In the genomic region with DNA sequence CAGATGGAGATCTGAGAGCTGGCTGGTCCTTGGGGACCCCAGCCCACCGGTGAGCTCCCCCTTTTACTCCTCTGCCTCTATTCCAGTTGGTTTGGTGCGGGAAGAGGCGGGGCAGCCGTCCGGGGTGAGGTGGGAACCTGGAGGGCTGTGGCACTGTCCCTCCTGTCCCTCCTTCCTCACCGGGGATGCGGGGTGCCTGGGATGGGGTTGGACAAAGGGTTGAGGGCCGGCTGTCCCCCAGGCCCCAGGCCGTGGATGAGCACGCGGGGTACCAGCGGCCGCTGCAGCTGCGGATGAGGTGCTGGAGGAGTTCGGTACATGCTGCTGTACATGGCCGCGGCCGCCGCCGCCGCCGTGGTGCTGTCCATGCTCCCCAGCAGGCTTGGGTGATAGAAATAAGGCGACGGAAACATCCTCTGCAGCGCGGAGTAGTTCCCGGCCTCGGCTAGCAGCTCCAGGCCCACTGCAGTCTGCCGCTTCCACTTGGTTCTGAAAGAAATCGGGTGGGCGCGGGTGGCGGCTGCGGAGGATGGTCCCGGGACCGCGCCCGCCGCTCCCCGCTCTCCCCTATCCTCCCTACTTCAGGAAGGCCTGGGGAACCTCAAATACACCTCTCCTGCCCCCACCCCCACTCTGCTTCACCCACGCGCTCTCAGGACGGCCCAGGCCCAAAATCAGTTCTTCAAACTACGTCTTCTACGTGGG, we compare ENCODE assay signal across 9 mouse cellular contexts. TPM values are rescaled to one million over a fixed set of nuclear protein-coding genes. Genes with fewer than 3 reads are reported as not detected.
DNase-seq lines count a peak whose midpoint lies in the region; ATAC-seq and TF ChIP-seq lines count a peak whose summit lies in the region.
"Had no signal": no experiment of that assay in that cellular context is flagged by ENCODE, and none has a peak within 500 bp of the region (broad histone marks: within the 10 kb centered on the region; RNA-seq: fewer than 3 reads in every experiment).

No protein-coding gene starts in this region.

- peaks cover under 1% of the 10 kb centered on the region for H3K4me1 ChIP-seq in liver, postnatal 0 days (ENCODE audit: insufficient read depth)
- peaks cover 15% of the 10 kb centered on the region for H3K4me1 ChIP-seq in intestine, embryonic 15.5 days (replicated peaks)

- TF ChIP-seq CTCF in liver, postnatal 0 days (IDR thresholded peaks at IDR 0.05; ENCODE audit: low read depth), result no peak

- no peaks in the 10 kb centered on the region for H3K9me3 ChIP-seq in liver, postnatal 0 days (ENCODE audit: low read length)
- H3K9me3 ChIP-seq in intestine, embryonic 15.5 days, result no peaks in the 10 kb centered on the region

- 2% methylated on average over 45 of the region's 45 CpGs for WGBS in liver, postnatal 0 days (ENCODE audit: insufficient replicate concordance)
- under 1% methylated on average over 45 of the region's 45 CpGs for WGBS in intestine, embryonic 15.5 days

- DNase-seq in liver, result peak; percentile 18
- no peak for DNase-seq in liver, postnatal 0 days
- peak; percentile 59 for DNase-seq in embryo, embryonic 9.5 days (ENCODE audit: extremely low spot score)
- peak; percentile 64 for DNase-seq in retina, postnatal 1 day
- no peak for DNase-seq in urinary bladder, postnatal 25 days (ENCODE audit: low spot score)
- no peak for DNase-seq in T-cell, adult 2 months (ENCODE audit: low spot score)
- DNase-seq in spleen, adult 12 weeks (ENCODE audit: low spot score), result no peak

- no peak overlapping the region; the same call in 1 of the 2 replicates for H3K4me3 ChIP-seq in liver, postnatal 0 days (ENCODE audit: low read depth, low read length)
- H3K4me3 ChIP-seq in intestine, embryonic 15.5 days (replicated peaks), result 0 out of 2 replicates have a peak overlapping the region, but pooled peaks have one; percentile 2

- H3K27ac ChIP-seq in liver, postnatal 0 days (ENCODE audit: low read depth), result no peak overlapping the region
- no peak overlapping the region for H3K27ac ChIP-seq in intestine, embryonic 15.5 days

- no peak for TF ChIP-seq EP300 in liver, postnatal 0 days (IDR thresholded peaks at IDR 0.05; ENCODE audit: low read depth)

- H3K36me3 ChIP-seq in liver, postnatal 0 days (replicated peaks; ENCODE audit: insufficient read depth, low read length), result no peaks in the 10 kb centered on the region
- no peaks in the 10 kb centered on the region for H3K36me3 ChIP-seq in intestine, embryonic 15.5 days

- H3K27me3 ChIP-seq in liver, postnatal 0 days (ENCODE audit: insufficient read depth, low read length), result peaks cover 97% of the 10 kb centered on the region
- peaks cover 90% of the 10 kb centered on the region for H3K27me3 ChIP-seq in intestine, embryonic 15.5 days (replicated peaks)

- H3K4me2 ChIP-seq in liver, postnatal 0 days (ENCODE audit: low read depth, low read length), result no peak overlapping the region
- H3K4me2 ChIP-seq in intestine, embryonic 15.5 days (replicated peaks), result no peak overlapping the region; the same call in 1 of the 2 replicates

- H3K9ac ChIP-seq in liver, postnatal 0 days (replicated peaks), result no peak overlapping the region
- H3K9ac ChIP-seq in intestine, embryonic 15.5 days, result no peak overlapping the region

- no peak for ATAC-seq in liver, postnatal 0 days
- ATAC-seq in intestine, embryonic 15.5 days, result no peak; the same call in 1 of the 2 replicates

RNA-seq across cellular contexts. Expression of gene Barhl2, which starts 4.6 kb away (rescaled TPM):
- not detected in 2 replicates for polyA plus RNA-seq in liver, postnatal 0 days (2015; fragmentation: Nextera tagmentation; extraction: Ambion mirVana)
- not detected in 2 replicates for polyA plus RNA-seq in intestine, embryonic 15.5 days (2015; fragmentation: Nextera tagmentation; extraction: Ambion mirVana)
- polyA plus RNA-seq: gonadal fat pad, adult 2 months had no signal

Comparison
In these comparisons a context has a peak if more than half of its experiments do, and no peak if none do; other contexts are left out.
1. DNase-seq: peak in liver (single experiment), embryo, embryonic 9.5 days (single experiment) and retina, postnatal 1 day (single experiment); none in liver, postnatal 0 days (single experiment), urinary bladder, postnatal 25 days (single experiment), T-cell, adult 2 months (single experiment) and spleen, adult 12 weeks (single experiment).